Mouse (Mus musculus) kidney, postnatal 14 days (tissue): ENCODE measurements around the gene Kcnh7.
A peak's percentile ranks its signal among the peaks of the same experiment; 100 is the strongest.

ENCODE experiments used
- DNase-seq: peaks from one replicate; pipeline ENCODE4 v3.0.0; 2022; ENCODE audit warnings: mixed read lengths

Gene Kcnh7

GRCm38 (mm10) chr2:63183563-63184545, at the start of gene Kcnh7:
TSS of gene Kcnh7 (minus strand) at chr2:63184287.
- DNase-seq: peak; percentile 0

GRCm38 (mm10) chr2:63207435-63207834, 23.3 kb upstream of the Kcnh7 start:
- DNase-seq: no peak

GRCm38 (mm10) chr2:63186014-63186413, 1.9 kb upstream of the Kcnh7 start:
- DNase-seq: peak; percentile 27

GRCm38 (mm10) chr2:63184551-63185430, 704 bp upstream of the Kcnh7 start:
- peak; percentile 3 for DNase-seq

GRCm38 (mm10) chr2:63153701-63154100, 30.4 kb downstream of the Kcnh7 start:
- DNase-seq: no peak

GRCm38 (mm10) chr2:63127762-63128516, 56.1 kb downstream of the Kcnh7 start:
- DNase-seq: no peak

GRCm38 (mm10) chr2:63120316-63120715, 63.8 kb downstream of the Kcnh7 start:
- DNase-seq: no peak

- DNase-seq: no peak
These were observed 66.6 kb downstream of the Kcnh7 start for GRCm38 (mm10) chr2:63117209-63118193.

GRCm38 (mm10) chr2:63105971-63106370, 78.1 kb downstream of the Kcnh7 start:
- no peak for DNase-seq

GRCm38 (mm10) chr2:63099676-63100075, 84.4 kb downstream of the Kcnh7 start:
- DNase-seq: no peak

- DNase-seq: no peak
These were observed 92.3 kb downstream of the Kcnh7 start for GRCm38 (mm10) chr2:63091775-63092174.

- no peak for DNase-seq
These were observed 93.6 kb downstream of the Kcnh7 start for GRCm38 (mm10) chr2:63090447-63090846.

GRCm38 (mm10) chr2:63058386-63058785, 125.7 kb downstream of the Kcnh7 start:
- no peak for DNase-seq

- DNase-seq: no peak
These were observed 134.2 kb downstream of the Kcnh7 start for GRCm38 (mm10) chr2:63049884-63050283.

- no peak for DNase-seq
These were observed 144.4 kb downstream of the Kcnh7 start for GRCm38 (mm10) chr2:63039718-63040117.

- DNase-seq: no peak
These were observed 169.2 kb downstream of the Kcnh7 start for GRCm38 (mm10) chr2:63014909-63015308.

GRCm38 (mm10) chr2:63009141-63009540, 174.9 kb downstream of the Kcnh7 start:
- DNase-seq: no peak

GRCm38 (mm10) chr2:63002784-63003183, 181.3 kb downstream of the Kcnh7 start:
- no peak for DNase-seq

- DNase-seq: no peak
These were observed 186.4 kb downstream of the Kcnh7 start for GRCm38 (mm10) chr2:62997692-62998091.

- DNase-seq: no peak
These were observed 195.5 kb downstream of the Kcnh7 start for GRCm38 (mm10) chr2:62988616-62989015.

GRCm38 (mm10) chr2:62983936-62984335, 200.2 kb downstream of the Kcnh7 start:
- no peak for DNase-seq
